Mouse (Mus musculus) embryonic facial prominence, embryonic 15.5 days (tissue): ENCODE data around the gene Timm10. TPM values are rescaled to one million over a fixed set of nuclear protein-coding genes. Genes with fewer than 3 reads are reported as not detected.
"Not testable (repeated sequence)": the region's sequence is repeated elsewhere in the genome, so short reads cannot be mapped to it uniquely, and the experiment has no call there.

Experiments used
- ATAC-seq: fragments of 200-750 bp; cut with Nextera tagmentation; 2 replicates; pipeline ENCODE4 v1.8.0; 2017; ENCODE audit warnings: low read depth, moderate TSS enrichment; ENCODE audit not compliant: insufficient number of reproducible peaks, low FRiP score, low TSS enrichment
- H3K27ac ChIP-seq: fragments of 300-500 bp; sonication (generic); replicated peaks from 2 replicates; pipeline ENCODE4 v1.5.1; 2015; ENCODE audit warnings: mild to moderate bottlenecking, inconsistent platforms
- H3K27me3 ChIP-seq: fragments of 300-500 bp; sonication (generic); 2 replicates; pipeline ENCODE4 v1.6.1; 2015; ENCODE audit warnings: inconsistent platforms
- H3K36me3 ChIP-seq: fragments of 300-500 bp; sonication (generic); 2 replicates; pipeline ENCODE4 v1.6.1; 2015; ENCODE audit warnings: mild to moderate bottlenecking, inconsistent platforms
- H3K4me1 ChIP-seq: fragments of 300-500 bp; sonication (generic); 2 replicates; pipeline ENCODE4 v1.6.1; 2015; ENCODE audit warnings: inconsistent platforms
- H3K4me2 ChIP-seq: fragments of 300-500 bp; sonication (generic); replicated peaks from 2 replicates; pipeline ENCODE4 v1.6.1; 2015; ENCODE audit warnings: mild to moderate bottlenecking, inconsistent platforms
- H3K4me3 ChIP-seq: fragments of 300-500 bp; sonication (generic); replicated peaks from 2 replicates; pipeline ENCODE4 v1.5.1; 2015; ENCODE audit warnings: mild to moderate bottlenecking, inconsistent platforms
- H3K9ac ChIP-seq: fragments of 300-500 bp; sonication (generic); 2 replicates; pipeline ENCODE4 v1.6.1; 2015; ENCODE audit warnings: inconsistent platforms
- H3K9me3 ChIP-seq: fragments of 300-500 bp; sonication (generic); replicated peaks from 2 replicates; pipeline ENCODE4 v1.6.1; 2016; ENCODE audit warnings: inconsistent platforms
- WGBS: fragments of 180-500 bp; shearing (Covaris S2); methylation state at CpG from one replicate; pipeline ENCODE4 v1.1.7; 2015; 5-methylcytosine and 5-hydroxymethylcytosine counted together
- polyA plus RNA-seq: library from polyadenylated mRNA; unstranded; fragments of >200 nt; fragmentation: Nextera tagmentation; extraction: Ambion mirVana; gene quantifications from 2 replicates; pipeline ENCODE4 v1.2.1, GENCODE M21; 2015

The Timm10 gene
- polyA plus RNA-seq, 1 experiment from 2014 or later: 45.7 TPM

DNA sequence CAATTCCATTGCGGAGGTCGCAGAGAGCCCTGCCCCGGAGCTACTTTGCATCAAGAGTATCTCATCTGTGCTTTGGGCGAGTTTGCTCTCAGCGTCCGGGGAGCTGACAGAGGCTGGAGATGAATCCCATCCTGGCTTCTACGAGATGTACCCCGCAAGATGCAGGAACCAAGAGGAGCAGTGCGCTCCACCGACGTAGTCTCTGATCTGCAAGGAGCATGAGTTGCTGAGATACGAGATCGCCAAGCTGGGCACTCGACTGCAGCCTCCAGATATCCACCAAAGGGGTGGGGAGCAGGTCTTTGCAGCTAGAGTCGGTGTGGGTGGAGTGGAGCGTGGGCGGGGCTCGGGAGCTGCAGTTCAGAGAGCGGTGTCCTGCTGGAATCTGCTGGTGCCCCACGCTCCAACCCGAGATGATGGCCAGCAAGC is 28.3 kb upstream of the Timm10 start, which contains the start of gene Ube2l6:
Ube2l6 (plus strand) TSS at position 336 of the 429 bp plus-strand sequence.
- peak; percentile 68 for ATAC-seq
- Histone ChIP-seq H3K4me3 (peak within 1 kb of the TSS; percentile 46), H3K4me2 (peak within 1 kb of the TSS; percentile 81), H3K36me3 (no peaks in the 10 kb centered on the region), H3K4me1 (peaks cover 4% of the 10 kb centered on the region; the same call in 1 of the 2 replicates), H3K9ac (peak within 1 kb of the TSS; percentile 1; the same call in 1 of the 2 replicates), H3K27ac (peak within 1 kb of the TSS; percentile 34; the same call in 1 of the 2 replicates), H3K9me3 (no peaks in the 10 kb centered on the region), H3K27me3 (no peaks in the 10 kb centered on the region)
- WGBS: under 1% methylated on average over 21 of the region's 21 CpGs

DNA sequence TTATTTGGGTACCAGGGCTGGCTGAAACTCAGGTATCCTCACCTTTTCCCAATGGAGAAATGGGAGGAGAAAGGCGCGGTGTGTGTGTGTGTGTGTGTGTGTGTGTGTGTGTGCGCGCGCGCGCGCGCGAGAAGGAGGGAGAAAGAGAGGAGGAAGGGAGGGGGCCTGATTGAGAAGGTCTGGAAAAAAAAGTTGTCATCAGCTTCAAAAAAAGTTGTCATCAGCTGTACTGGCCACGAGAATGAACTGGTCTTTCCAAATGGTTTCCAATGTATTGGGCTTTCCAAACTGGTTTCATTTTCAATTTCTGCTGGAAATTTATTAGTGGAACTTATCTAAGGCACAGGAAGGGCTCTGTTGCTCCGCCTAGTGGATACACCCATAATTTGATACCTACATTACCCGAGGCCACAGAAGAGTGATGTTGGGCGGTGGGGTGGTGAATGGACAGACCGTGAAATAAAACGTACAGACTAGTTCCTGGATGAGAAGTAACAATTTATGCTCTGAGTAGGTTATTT is 27.7 kb upstream of the Timm10 start:
- under 1% methylated on average over 16 of the region's 16 CpGs for WGBS
- Histone ChIP-seq H3K27ac (peak overlapping the region; percentile 34; the same call in 1 of the 2 replicates), H3K36me3 (no peaks in the 10 kb centered on the region), H3K4me1 (peaks cover 4% of the 10 kb centered on the region; the same call in 1 of the 2 replicates), H3K4me2 (peak overlapping the region; percentile 81), H3K9me3 (no peaks in the 10 kb centered on the region), H3K9ac (peak overlapping the region; percentile 1; the same call in 1 of the 2 replicates), H3K27me3 (no peaks in the 10 kb centered on the region), H3K4me3 (peak overlapping the region; percentile 46)
- 0 out of 2 replicates have a peak, but pooled peaks have one; percentile 44 for ATAC-seq

DNA sequence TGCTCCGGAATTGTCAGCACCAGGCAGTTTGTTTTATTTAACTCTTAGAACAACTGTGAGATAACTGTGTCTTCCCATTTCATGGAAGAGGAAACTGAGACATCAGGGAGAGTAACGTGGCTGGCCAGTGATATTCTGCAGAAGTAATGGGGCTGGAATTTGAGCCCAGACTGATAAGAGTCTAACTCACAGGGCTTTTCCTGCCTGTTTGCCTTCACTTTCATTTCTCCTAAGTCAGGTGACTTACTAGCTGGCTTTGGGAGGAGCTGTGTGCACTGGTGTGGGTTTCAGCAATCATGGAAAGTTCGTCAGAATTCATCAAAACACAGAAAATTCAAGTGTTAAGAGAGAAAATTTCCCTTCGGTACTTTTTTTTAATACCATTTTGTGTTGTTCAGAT is 26.5 kb upstream of the Timm10 start:
- Histone ChIP-seq H3K27ac (no peak overlapping the region), H3K4me2 (no peak overlapping the region), H3K9me3 (no peaks in the 10 kb centered on the region), H3K4me1 (peaks cover 4% of the 10 kb centered on the region; the same call in 1 of the 2 replicates), H3K4me3 (no peak overlapping the region), H3K36me3 (no peaks in the 10 kb centered on the region), H3K9ac (no peak overlapping the region), H3K27me3 (no peaks in the 10 kb centered on the region)
- WGBS: 78% methylated on average over 4 of the region's 4 CpGs
- no peak for ATAC-seq

DNA sequence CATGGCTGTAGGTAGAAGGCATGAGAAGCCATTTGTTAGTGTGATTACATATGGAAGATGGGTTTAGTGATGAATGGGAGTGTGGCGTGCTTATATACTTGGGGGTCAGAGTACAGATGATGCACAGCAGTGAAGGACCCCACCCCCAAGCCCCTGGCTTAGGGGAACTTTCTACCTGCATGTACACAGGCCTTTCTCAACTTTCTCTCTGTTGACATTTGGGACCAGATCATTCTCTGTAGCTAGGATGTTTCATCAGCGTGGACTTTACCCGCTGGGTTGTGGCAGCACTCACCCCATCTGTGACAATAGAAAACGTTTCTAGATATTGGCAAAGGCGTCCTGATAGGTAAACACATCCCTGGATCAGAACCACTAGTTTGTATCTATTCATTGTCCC is 25.6 kb upstream of the Timm10 start:
- WGBS: 76% methylated on average over 5 of the region's 5 CpGs
- H3K4me2 ChIP-seq, H3K9ac ChIP-seq, H3K4me3 ChIP-seq, ATAC-seq, H3K27me3 ChIP-seq, H3K36me3 ChIP-seq, H3K27ac ChIP-seq, H3K9me3 ChIP-seq, H3K4me1 ChIP-seq: not testable (repeated sequence)

DNA sequence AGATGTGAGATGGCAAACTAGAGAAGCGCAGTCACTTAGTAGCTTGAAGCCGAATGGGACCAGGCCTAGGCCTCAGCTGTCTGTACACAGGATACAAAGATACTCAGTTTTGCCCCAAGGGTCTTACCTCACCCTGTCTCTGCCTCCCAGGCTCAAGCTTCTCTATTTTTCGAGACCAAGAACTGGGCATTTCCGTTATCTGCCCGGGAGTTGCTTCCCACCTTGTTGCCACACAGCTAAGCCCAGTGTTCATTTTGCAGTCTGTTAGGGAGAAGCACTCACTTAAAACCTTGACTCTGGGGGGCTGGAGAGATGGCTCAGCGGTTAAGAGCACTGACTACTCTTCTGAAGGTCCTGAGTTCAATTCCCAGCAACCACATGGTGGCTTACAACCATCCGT is 22.8 kb upstream of the Timm10 start:
- Histone ChIP-seq H3K36me3 (no peaks in the 10 kb centered on the region), H3K27me3 (no peaks in the 10 kb centered on the region), H3K9ac (no peak overlapping the region), H3K9me3 (no peaks in the 10 kb centered on the region), H3K4me2 (no peak overlapping the region), H3K27ac (no peak overlapping the region), H3K4me1 (peaks cover 4% of the 10 kb centered on the region; the same call in 1 of the 2 replicates), H3K4me3 (no peak overlapping the region)
- no peak for ATAC-seq
- WGBS: 89% methylated on average over 7 of the region's 7 CpGs

DNA sequence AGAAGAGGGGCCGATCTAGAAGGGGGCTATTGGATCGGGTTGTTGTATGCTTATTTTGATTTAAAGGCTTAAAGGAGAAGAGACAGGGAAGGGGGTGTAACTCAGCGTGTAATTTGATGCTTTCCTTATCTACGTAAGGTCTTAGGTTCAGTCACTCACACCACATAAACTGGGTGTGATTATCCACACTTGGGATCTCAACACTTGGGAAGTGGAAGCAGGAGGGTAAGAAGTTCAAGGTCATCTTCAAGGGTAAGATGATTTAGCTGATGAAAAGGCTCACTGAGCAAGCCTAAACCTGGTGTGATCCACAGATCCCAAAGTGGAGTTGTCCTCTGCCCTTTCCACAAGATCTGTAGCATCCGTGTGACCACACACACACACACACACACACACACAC is 20.3 kb upstream of the Timm10 start:
- H3K36me3 ChIP-seq: no peaks in the 10 kb centered on the region
- no peak overlapping the region for H3K4me3 ChIP-seq
- WGBS: 65% methylated on average over 5 of the region's 5 CpGs
- H3K9ac ChIP-seq: no peak overlapping the region
- H3K4me1 ChIP-seq: peaks cover 9% of the 10 kb centered on the region
- no peak overlapping the region for H3K4me2 ChIP-seq
- H3K27ac ChIP-seq: no peak overlapping the region
- no peak for ATAC-seq
- no peaks in the 10 kb centered on the region for H3K27me3 ChIP-seq
- H3K9me3 ChIP-seq: no peaks in the 10 kb centered on the region

DNA sequence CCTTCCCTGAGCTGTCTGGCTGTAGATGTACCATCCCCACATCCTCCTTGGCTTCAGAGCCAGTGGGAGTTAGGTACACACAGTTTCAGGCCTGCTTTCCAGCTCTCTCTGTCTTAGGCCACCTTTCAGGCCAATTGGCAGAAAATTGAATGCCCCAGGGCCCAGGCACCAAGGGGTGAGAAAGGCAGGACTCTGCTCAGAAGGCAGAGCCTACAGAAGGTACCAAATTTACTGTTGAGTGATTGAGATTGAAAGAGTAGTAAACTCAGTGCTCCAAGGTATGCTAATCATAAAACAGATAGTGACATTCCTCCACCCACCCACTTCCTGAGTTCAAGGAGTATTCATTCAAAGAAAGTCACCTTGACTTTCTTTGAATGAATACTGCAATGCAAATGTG is 17.5 kb upstream of the Timm10 start:
- no peak for ATAC-seq
- Histone ChIP-seq H3K9ac (no peak overlapping the region), H3K4me2 (no peak overlapping the region), H3K4me1 (peaks cover 9% of the 10 kb centered on the region), H3K4me3 (no peak overlapping the region), H3K36me3 (no peaks in the 10 kb centered on the region), H3K9me3 (no peaks in the 10 kb centered on the region), H3K27ac (no peak overlapping the region), H3K27me3 (no peaks in the 10 kb centered on the region)

DNA sequence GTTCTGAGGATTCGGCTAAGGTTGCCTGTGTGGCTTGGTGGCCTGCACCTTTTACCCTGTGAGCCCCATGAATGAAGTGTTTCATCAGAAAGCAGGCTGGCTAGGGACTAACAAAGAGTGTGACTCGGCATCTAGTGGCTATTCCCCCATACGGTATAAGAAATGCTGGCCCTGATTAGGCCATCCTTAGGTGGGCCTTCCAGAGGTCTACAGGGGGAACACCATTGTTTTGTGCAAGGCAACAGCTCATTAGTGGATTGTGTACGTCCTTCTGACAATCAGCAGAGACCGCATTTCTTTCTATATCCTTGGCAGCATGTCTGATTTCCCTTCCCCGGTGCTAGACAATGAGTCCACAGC is 16.3 kb upstream of the Timm10 start:
- peak overlapping the region; percentile 33; the same call in 1 of the 2 replicates for H3K4me3 ChIP-seq
- peaks cover 9% of the 10 kb centered on the region for H3K4me1 ChIP-seq
- no peaks in the 10 kb centered on the region for H3K36me3 ChIP-seq
- 72% methylated on average over 6 of the region's 6 CpGs for WGBS
- H3K27ac ChIP-seq: no peak overlapping the region
- H3K9me3 ChIP-seq: no peaks in the 10 kb centered on the region
- peak overlapping the region; percentile 60 for H3K4me2 ChIP-seq
- ATAC-seq: no peak
- no peaks in the 10 kb centered on the region for H3K27me3 ChIP-seq
- H3K9ac ChIP-seq: no peak overlapping the region

DNA sequence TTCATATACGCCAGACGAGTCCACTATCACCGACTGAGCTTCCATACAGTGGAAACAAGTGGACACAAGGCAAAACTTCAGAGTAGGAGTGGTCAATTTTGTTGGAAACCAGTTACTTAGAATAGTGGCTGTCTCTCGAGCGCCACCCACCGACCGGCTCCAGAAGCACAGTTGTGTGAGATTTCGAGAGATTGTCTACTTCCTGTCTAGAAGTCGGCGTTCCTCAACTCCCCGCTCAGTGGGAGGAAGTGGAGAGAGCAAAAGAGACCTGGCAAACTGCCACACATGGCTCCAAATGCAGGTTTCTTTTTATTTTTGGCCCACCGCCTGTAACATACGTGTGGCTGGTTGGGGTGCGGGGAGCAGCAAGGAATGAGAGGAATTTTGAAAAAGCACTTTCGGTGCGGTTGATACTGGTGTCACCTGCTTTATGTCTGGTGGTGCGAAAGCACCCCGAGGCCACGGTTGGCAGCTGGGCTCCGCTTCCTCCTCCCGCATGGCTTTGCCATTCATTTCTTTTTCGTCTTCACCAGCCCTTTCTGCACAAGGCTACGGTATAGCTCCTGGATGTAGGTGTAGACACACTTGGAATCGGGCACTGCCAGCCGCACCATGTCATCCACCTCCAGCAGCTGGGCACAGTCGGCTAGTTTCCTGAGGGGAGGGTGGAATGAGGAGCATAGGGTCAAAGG is 15.8 kb upstream of the Timm10 start:
- 30% methylated on average over 26 of the region's 26 CpGs for WGBS
- peak; percentile 56 for ATAC-seq
- no peak overlapping the region for H3K9ac ChIP-seq
- H3K27ac ChIP-seq: no peak overlapping the region
- no peaks in the 10 kb centered on the region for H3K27me3 ChIP-seq
- no peaks in the 10 kb centered on the region for H3K9me3 ChIP-seq
- no peaks in the 10 kb centered on the region for H3K36me3 ChIP-seq
- H3K4me1 ChIP-seq: peaks cover 9% of the 10 kb centered on the region
- H3K4me2 ChIP-seq: peak overlapping the region; percentile 60
- H3K4me3 ChIP-seq: peak overlapping the region; percentile 33

DNA sequence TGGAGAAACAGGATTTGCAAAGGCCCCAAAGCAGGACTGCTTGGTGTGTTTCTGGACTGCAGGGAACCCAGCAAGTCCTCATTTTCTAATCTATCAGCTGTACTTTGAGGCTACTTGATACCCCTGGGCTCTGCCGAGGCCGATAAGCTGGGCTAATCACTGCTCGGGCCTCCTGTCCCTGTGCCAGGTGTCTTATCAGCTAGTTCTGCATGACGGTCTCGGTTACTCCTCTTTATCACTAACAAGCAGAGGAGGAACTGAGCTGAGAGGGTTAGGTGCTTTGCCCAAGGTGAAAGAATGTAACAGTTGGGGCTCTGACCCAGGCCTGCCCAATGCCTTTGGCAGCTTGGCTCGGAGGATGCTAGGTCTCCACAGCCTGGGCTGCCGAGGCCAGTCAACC is 14.9 kb upstream of the Timm10 start:
- ATAC-seq: no peak
- Histone ChIP-seq H3K4me1 (peaks cover 9% of the 10 kb centered on the region), H3K4me2 (no peak overlapping the region), H3K27ac (no peak overlapping the region), H3K4me3 (no peak overlapping the region), H3K9me3 (no peaks in the 10 kb centered on the region), H3K9ac (no peak overlapping the region), H3K36me3 (no peaks in the 10 kb centered on the region), H3K27me3 (no peaks in the 10 kb centered on the region)
- WGBS: 75% methylated on average over 7 of the region's 7 CpGs

DNA sequence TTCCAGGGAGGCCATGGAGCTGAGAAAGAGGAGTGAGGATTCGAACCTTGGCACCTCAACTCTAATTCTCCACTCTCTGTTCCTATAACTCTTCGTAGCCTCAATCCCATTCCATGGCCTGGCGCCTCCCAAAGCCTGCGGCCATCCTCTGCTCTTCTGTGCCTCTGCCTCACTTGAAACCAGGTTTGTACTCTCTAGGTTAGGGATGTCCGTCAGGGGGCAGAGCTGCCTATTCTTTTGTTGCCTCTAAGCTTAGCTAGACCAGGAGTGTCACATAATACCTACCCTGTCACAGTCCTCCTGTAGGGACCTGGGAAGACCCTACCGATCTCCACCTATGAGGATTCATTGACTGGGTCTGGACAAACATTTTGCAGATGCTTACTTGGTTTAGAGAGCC is 14.1 kb upstream of the Timm10 start:
- WGBS: 70% methylated on average over 6 of the region's 6 CpGs
- Histone ChIP-seq H3K4me2 (no peak overlapping the region), H3K4me3 (no peak overlapping the region), H3K36me3 (no peaks in the 10 kb centered on the region), H3K27me3 (no peaks in the 10 kb centered on the region), H3K27ac (no peak overlapping the region), H3K9me3 (no peaks in the 10 kb centered on the region), H3K4me1 (peaks cover 9% of the 10 kb centered on the region), H3K9ac (no peak overlapping the region)
- ATAC-seq: no peak

DNA sequence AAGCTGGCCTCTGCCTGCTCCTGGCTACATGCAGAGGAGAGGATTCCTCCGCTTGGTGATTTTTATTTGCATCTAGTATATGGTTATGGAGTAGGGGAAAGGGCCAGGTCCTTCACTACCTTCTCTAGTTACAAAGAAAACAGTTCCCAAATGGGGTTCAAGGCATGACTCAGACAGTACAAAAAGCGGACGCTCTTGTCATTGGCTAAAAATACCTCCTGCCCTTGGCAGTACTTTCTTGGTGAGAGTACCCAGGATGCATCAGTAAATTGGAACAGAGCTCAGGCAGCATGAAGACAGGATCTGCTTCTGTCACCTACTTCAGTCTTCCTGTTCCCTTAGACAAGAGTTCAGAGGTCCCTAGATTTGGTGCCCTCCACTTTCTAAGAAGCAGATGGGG is 6.9 kb upstream of the Timm10 start:
- H3K27ac ChIP-seq: no peak overlapping the region
- H3K27me3 ChIP-seq: 0 out of 2 replicates have a peak, but pooled peaks cover 3% of the 10 kb centered on the region
- H3K9ac ChIP-seq: no peak overlapping the region
- no peaks in the 10 kb centered on the region for H3K36me3 ChIP-seq
- H3K4me3 ChIP-seq: no peak overlapping the region
- H3K4me1 ChIP-seq: no peaks in the 10 kb centered on the region
- 44% methylated on average over 3 of the region's 3 CpGs for WGBS
- no peak overlapping the region for H3K4me2 ChIP-seq
- no peak for ATAC-seq
- no peaks in the 10 kb centered on the region for H3K9me3 ChIP-seq
